Mouse (Mus musculus) cortical plate, adult 2 months (tissue): ENCODE data around the gene Dlx2.

Experiments
- CTCF ChIP-seq: fragments of 200-500 bp; IDR thresholded peaks from 2 replicates; pipeline ENCODE4 v1.5.1; 2011; ENCODE audit warnings: mild to moderate bottlenecking, control low read depth, low read length; ENCODE audit not compliant: insufficient read depth; ENCODE audit errors: extremely low read depth
- POLR2A ChIP-seq: fragments of 200-500 bp; IDR thresholded peaks from 2 replicates; pipeline ENCODE4 v1.6.1; 2011; ENCODE audit warnings: mild to moderate bottlenecking, low read length, control low read depth; ENCODE audit not compliant: insufficient read depth; ENCODE audit errors: extremely low read depth

DNA sequence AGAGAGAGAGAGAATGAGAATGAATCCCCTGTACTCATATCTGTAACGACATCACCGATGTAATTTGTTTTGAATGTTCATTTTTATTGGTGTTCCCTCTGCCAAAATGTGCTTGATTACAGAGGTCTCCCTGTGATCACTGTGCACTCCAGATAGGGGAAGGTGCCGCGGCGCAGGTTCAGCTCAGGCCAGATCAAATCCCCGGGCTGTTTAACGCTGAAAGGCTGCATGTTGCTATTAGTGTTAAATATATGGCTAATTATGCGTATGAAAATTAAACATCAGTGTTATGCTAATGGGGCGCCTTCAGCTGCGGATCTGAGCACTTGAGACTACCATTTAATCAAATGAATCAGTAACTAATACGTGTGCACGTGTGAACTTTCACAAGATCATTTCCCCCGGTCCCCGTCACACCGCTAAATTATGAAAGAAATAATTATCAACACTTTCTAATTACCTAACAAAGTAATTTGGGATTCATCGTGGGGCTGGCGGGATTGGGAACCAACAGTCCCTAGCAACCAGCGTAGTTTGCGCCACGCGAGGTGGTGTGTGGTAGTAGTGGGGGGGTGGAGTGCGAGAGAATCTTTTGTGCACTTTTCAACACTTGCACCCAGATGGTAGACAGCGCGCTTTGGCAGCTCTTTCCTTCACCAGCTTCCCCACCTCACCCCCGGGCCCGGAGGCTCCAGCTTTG is 18.4 kb downstream of the Dlx2 start, which contains the start of gene Dlx1:
- TF ChIP-seq CTCF = no peak
- TF ChIP-seq POLR2A = no peak
